Mouse (Mus musculus) liver, embryonic 12.5 days (tissue): Measurements from ENCODE around the gene Kdm6b. TPM values are rescaled to one million over a fixed set of nuclear protein-coding genes. Genes with fewer than 3 reads are reported as not detected.

Experiments used
- ATAC-seq: fragments of 200-750 bp; cut with Nextera tagmentation; 2 replicates; pipeline ENCODE4 v1.8.0; 2017; ENCODE audit warnings: moderate number of reproducible peaks, mild to moderate bottlenecking, moderate library complexity
- H3K27ac ChIP-seq: fragments of 300-500 bp; sonication (generic); 2 replicates; pipeline ENCODE4 v1.5.1; 2016; ENCODE audit warnings: mild to moderate bottlenecking
- H3K27me3 ChIP-seq: fragments of 300-500 bp; sonication (generic); replicated peaks from 2 replicates; pipeline ENCODE4 v1.6.1; 2016; ENCODE audit warnings: mild to moderate bottlenecking, moderate library complexity
- H3K36me3 ChIP-seq: fragments of 300-500 bp; sonication (generic); 2 replicates; pipeline ENCODE4 v1.6.1; 2016; ENCODE audit warnings: mild to moderate bottlenecking, moderate library complexity
- H3K4me1 ChIP-seq: fragments of 300-500 bp; sonication (generic); 2 replicates; pipeline ENCODE4 v1.6.1; 2016
- H3K4me2 ChIP-seq: fragments of 300-500 bp; sonication (generic); 2 replicates; pipeline ENCODE4 v1.6.1; 2016; ENCODE audit warnings: mild to moderate bottlenecking, moderate library complexity
- H3K4me3 ChIP-seq: fragments of 300-500 bp; sonication (generic); 2 replicates; pipeline ENCODE4 v1.5.1; 2016; ENCODE audit warnings: mild to moderate bottlenecking, moderate library complexity
- H3K9ac ChIP-seq: fragments of 300-500 bp; sonication (generic); 2 replicates; pipeline ENCODE4 v1.6.1; 2016; ENCODE audit warnings: mild to moderate bottlenecking, moderate library complexity
- H3K9me3 ChIP-seq: fragments of 300-500 bp; sonication (generic); replicated peaks from 2 replicates; pipeline ENCODE4 v1.6.1; 2016; ENCODE audit warnings: mild to moderate bottlenecking, moderate library complexity
- WGBS: fragments of 180-500 bp; shearing (Covaris S2); methylation state at CpG from one replicate; pipeline ENCODE4 v1.1.7; 2016; ENCODE audit not compliant: insufficient replicate concordance; 5-methylcytosine and 5-hydroxymethylcytosine counted together
- polyA plus RNA-seq: library from polyadenylated mRNA; unstranded; fragments of >200 nt; fragmentation: Nextera tagmentation; extraction: Ambion mirVana; gene quantifications from 2 replicates; pipeline ENCODE4 v1.2.1, GENCODE M21; 2016

The Kdm6b gene
- polyA plus RNA-seq, 1 experiment from 2014 or later: 7.1 TPM

- Histone ChIP-seq H3K27me3 (no peaks in the 10 kb centered on the region), H3K36me3 (peaks cover 32% of the 10 kb centered on the region), H3K27ac (peak overlapping the region; percentile 94), H3K4me2 (peak overlapping the region; percentile 100), H3K4me1 (peaks cover 66% of the 10 kb centered on the region), H3K4me3 (peak overlapping the region; percentile 72), H3K9ac (peak overlapping the region; percentile 82), H3K9me3 (no peaks in the 10 kb centered on the region)
- ATAC-seq: no peak
- under 1% methylated on average over 18 of the region's 18 CpGs for WGBS
Observed at GRCm38 (mm10) chr11:69410045-69410309, 3.5 kb downstream of the Kdm6b start.

GRCm38 (mm10) chr11:69409378-69410044, 4.0 kb downstream of the Kdm6b start:
- Histone ChIP-seq H3K27ac (peak overlapping the region; percentile 94), H3K4me2 (peak overlapping the region; percentile 100), H3K36me3 (peaks cover 37% of the 10 kb centered on the region), H3K4me3 (peak overlapping the region; percentile 72), H3K9me3 (no peaks in the 10 kb centered on the region), H3K9ac (peak overlapping the region; percentile 82), H3K27me3 (no peaks in the 10 kb centered on the region), H3K4me1 (peaks cover 61% of the 10 kb centered on the region)
- peak; percentile 38 for ATAC-seq
- under 1% methylated on average over 41 of the region's 46 CpGs for WGBS

GRCm38 (mm10) chr11:69408541-69409377, 4.7 kb downstream of the Kdm6b start:
- H3K9ac ChIP-seq: peak overlapping the region; percentile 82

GRCm38 (mm10) chr11:69407724-69408004, 5.8 kb downstream of the Kdm6b start:
- H3K4me1 ChIP-seq: peaks cover 43% of the 10 kb centered on the region
- no peaks in the 10 kb centered on the region for H3K27me3 ChIP-seq
- H3K27ac ChIP-seq: 0 out of 2 replicates have a peak overlapping the region, but pooled peaks have one; percentile 94
- ATAC-seq: no peak
- H3K4me3 ChIP-seq: peak overlapping the region; percentile 72
- H3K4me2 ChIP-seq: peak overlapping the region; percentile 100
- H3K9me3 ChIP-seq: no peaks in the 10 kb centered on the region
- 80% methylated on average over 4 of the region's 4 CpGs for WGBS
- peak overlapping the region; percentile 64 for H3K9ac ChIP-seq
- peaks cover 55% of the 10 kb centered on the region for H3K36me3 ChIP-seq

More at GRCm38 (mm10) chr11:69408541-69409377, 4.7 kb downstream of the Kdm6b start:
- Histone ChIP-seq H3K4me3 (peak overlapping the region; percentile 72), H3K4me2 (peak overlapping the region; percentile 100), H3K36me3 (peaks cover 44% of the 10 kb centered on the region), H3K4me1 (peaks cover 54% of the 10 kb centered on the region), H3K27ac (peak overlapping the region; percentile 94), H3K27me3 (no peaks in the 10 kb centered on the region), H3K9me3 (no peaks in the 10 kb centered on the region)
- under 1% methylated on average over 33 of the region's 33 CpGs for WGBS
- ATAC-seq: peak; percentile 84

GRCm38 (mm10) chr11:69406867-69407723, 6.4 kb downstream of the Kdm6b start:
- no peak for ATAC-seq
- H3K4me3 ChIP-seq: no peak overlapping the region
- H3K4me1 ChIP-seq: peaks cover 37% of the 10 kb centered on the region
- H3K9ac ChIP-seq: no peak overlapping the region
- no peak overlapping the region for H3K27ac ChIP-seq
- H3K9me3 ChIP-seq: no peaks in the 10 kb centered on the region
- 83% methylated on average over 16 of the region's 16 CpGs for WGBS
- 0 out of 2 replicates have a peak overlapping the region, but pooled peaks have one; percentile 1 for H3K4me2 ChIP-seq
- no peaks in the 10 kb centered on the region for H3K27me3 ChIP-seq
- peaks cover 59% of the 10 kb centered on the region for H3K36me3 ChIP-seq

- no peak overlapping the region for H3K4me3 ChIP-seq
- no peak overlapping the region for H3K4me2 ChIP-seq
- peaks cover 67% of the 10 kb centered on the region for H3K36me3 ChIP-seq
- ATAC-seq: no peak
- H3K27ac ChIP-seq: no peak overlapping the region
- 88% methylated on average over 19 of the region's 19 CpGs for WGBS
- H3K27me3 ChIP-seq: no peaks in the 10 kb centered on the region
- no peak overlapping the region for H3K9ac ChIP-seq
- H3K4me1 ChIP-seq: peaks cover 35% of the 10 kb centered on the region
- no peaks in the 10 kb centered on the region for H3K9me3 ChIP-seq
Observed at GRCm38 (mm10) chr11:69406282-69406681, 7.2 kb downstream of the Kdm6b start.

- 83% methylated on average over 24 of the region's 24 CpGs for WGBS
- Histone ChIP-seq H3K4me2 (no peak overlapping the region), H3K9me3 (no peaks in the 10 kb centered on the region), H3K4me1 (peaks cover 36% of the 10 kb centered on the region), H3K4me3 (no peak overlapping the region), H3K27ac (no peak overlapping the region), H3K27me3 (no peaks in the 10 kb centered on the region), H3K36me3 (peaks cover 74% of the 10 kb centered on the region), H3K9ac (no peak overlapping the region)
- no peak for ATAC-seq
Observed at GRCm38 (mm10) chr11:69405397-69406200, 7.9 kb downstream of the Kdm6b start.

- no peaks in the 10 kb centered on the region for H3K9me3 ChIP-seq
- no peak for ATAC-seq
- H3K4me1 ChIP-seq: peaks cover 38% of the 10 kb centered on the region
- peaks cover 82% of the 10 kb centered on the region for H3K36me3 ChIP-seq
- no peak overlapping the region for H3K27ac ChIP-seq
- peaks cover 5% of the 10 kb centered on the region; the same call in 1 of the 2 replicates for H3K27me3 ChIP-seq
- WGBS: 88% methylated on average over 24 of the region's 24 CpGs
- no peak overlapping the region for H3K4me3 ChIP-seq
- no peak overlapping the region for H3K4me2 ChIP-seq
- H3K9ac ChIP-seq: no peak overlapping the region
Observed at GRCm38 (mm10) chr11:69404595-69405396, 8.7 kb downstream of the Kdm6b start.

GRCm38 (mm10) chr11:69403691-69404594, 9.5 kb downstream of the Kdm6b start:
- peaks cover 36% of the 10 kb centered on the region for H3K4me1 ChIP-seq
- H3K27me3 ChIP-seq: peaks cover 8% of the 10 kb centered on the region; the same call in 1 of the 2 replicates
- H3K9ac ChIP-seq: no peak overlapping the region
- H3K4me3 ChIP-seq: no peak overlapping the region
- H3K9me3 ChIP-seq: no peaks in the 10 kb centered on the region
- no peak overlapping the region for H3K27ac ChIP-seq
- no peak overlapping the region for H3K4me2 ChIP-seq
- H3K36me3 ChIP-seq: peaks cover 88% of the 10 kb centered on the region
- WGBS: 89% methylated on average over 37 of the region's 38 CpGs
- no peak for ATAC-seq

- Histone ChIP-seq H3K27ac (no peak overlapping the region), H3K4me3 (no peak overlapping the region), H3K4me1 (peaks cover 39% of the 10 kb centered on the region), H3K9ac (no peak overlapping the region), H3K9me3 (no peaks in the 10 kb centered on the region), H3K36me3 (peaks cover 76% of the 10 kb centered on the region), H3K27me3 (peaks cover 8% of the 10 kb centered on the region; the same call in 1 of the 2 replicates), H3K4me2 (no peak overlapping the region)
- WGBS: 76% methylated on average over 12 of the region's 12 CpGs
- ATAC-seq: no peak
Observed at GRCm38 (mm10) chr11:69401987-69402386, 11.5 kb downstream of the Kdm6b start.
